Mouse (Mus musculus) adrenal gland, postnatal 14 days (tissue): ENCODE results near the gene Elmo1. TPM values are rescaled to one million over a fixed set of nuclear protein-coding genes. Genes with fewer than 3 reads are reported as not detected.

Experiments
- DNase-seq: peaks from one replicate; pipeline ENCODE4 v3.0.0; 2021; ENCODE audit warnings: mixed read lengths
- total RNA-seq: library from RNA; stranded (reverse); gene quantifications from 2 replicates; pipeline ENCODE4 v1.2.3, GENCODE M21; 2021

The Elmo1 gene
- total RNA-seq, 1 experiment from 2014 or later: 19.2 TPM

GRCm38 (mm10) chr13:20207126-20207525, 116.7 kb downstream of the Elmo1 start:
- no peak for DNase-seq

DNA sequence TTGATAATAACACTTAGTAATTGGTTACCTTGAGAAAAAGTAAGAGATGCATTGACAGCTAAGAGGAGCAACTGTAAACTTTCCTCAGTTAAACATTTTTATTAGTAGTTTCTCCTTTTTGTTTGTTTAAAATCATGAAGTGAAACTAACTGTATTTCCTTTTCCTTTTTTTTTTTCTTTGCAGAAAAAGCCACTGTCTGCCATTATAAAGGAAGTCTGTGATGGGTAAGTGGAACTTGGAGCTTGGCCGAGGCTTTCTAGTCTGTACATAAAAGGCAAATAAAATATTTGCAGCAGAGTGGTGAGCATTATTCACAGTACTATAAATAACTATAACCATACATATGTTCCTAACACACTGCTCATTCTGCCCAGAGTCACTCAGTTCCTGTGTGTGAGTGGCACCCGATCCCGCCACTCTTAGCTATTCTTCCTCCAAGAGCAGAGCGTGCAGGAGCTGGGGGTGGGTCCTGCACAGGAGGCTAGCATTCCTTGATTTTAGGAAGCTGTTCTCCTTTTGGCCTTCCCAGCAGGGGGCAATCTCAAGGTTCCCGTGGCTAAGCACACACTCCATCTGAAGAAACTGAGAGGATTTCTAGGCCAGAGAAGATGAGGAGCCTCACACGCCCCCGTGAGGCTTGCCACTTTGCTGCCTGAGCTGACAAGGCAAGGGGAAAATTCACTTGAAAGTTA, 117.7 kb downstream of the Elmo1 start:
- DNase-seq: no peak

DNA sequence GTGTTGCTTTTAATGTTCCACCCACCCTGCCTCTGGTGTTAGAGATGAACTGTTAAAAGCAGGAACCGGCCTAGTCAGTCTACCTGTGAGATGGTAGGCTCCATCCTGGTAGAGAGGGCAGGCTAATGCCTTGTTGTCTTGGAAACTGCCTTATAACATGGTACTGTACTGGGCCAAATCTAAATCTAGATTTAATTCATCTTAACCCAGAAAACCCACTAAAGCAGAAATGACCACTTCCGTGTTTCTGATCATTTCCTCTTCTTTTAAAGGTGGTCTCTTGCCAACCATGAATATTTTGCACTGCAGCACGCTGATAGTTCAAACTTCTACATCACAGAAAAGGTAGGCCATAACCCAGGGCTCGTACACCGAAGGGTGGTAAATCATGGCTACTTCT, 118.5 kb downstream of the Elmo1 start:
- DNase-seq: no peak

DNA sequence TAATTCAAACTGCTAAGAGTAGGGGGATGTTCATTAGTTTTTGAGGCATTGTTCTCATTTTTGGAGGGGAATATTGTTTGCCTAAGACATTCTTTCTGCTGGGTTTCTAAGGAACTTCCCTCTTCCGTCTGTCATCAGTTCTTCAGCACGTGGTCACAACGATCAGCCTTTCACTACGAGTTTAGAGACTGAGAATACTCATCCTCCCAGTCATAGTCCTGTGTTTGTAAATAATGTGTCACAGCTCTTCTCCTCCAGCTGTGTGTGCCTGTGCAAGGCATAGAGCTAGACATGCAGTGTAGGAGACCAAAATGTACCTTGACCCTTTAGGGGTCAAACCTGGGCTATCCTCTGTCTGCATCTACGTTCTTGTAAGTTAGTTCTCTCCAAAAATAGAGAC, 121.4 kb downstream of the Elmo1 start:
- DNase-seq: no peak

DNA sequence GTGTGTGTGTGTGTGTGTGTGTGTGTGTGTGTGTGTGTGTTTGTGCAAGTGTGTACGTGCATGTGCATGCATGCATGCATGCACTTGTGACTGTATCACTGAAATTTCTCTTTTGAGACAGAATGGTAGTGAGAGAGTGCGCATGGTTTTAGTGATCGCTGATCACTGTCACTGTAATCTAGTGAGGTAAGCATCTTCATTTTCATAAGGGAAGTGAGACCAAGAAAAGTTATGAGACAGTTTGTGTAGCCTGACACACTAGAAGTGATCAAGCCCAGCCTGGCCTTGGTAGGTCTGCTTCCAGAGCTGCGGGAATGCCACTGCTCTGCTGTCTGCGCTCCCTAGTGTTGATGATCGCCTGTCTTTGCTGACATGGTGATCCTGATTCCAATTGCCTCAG, 122.3 kb downstream of the Elmo1 start:
- DNase-seq: no peak

DNA sequence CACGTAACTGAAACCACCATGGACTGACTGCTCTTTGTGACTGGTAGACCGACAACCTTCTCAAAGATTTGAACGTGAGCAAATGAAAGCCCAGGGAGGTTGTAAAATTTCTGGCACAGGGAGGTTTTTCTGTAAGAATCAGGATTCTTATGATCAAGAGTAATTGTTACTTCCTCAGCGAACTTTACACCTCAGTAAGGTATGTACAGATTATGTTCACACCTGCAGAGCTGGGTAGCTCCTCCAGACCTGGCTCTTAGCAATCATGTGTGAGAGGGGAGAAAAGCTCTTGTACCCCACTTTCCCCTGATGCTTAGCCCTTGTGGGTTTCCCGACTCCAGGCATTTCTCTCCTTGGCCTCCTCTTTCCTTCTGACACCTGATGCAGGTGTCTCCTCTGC, 123.5 kb downstream of the Elmo1 start:
- no peak for DNase-seq

DNA sequence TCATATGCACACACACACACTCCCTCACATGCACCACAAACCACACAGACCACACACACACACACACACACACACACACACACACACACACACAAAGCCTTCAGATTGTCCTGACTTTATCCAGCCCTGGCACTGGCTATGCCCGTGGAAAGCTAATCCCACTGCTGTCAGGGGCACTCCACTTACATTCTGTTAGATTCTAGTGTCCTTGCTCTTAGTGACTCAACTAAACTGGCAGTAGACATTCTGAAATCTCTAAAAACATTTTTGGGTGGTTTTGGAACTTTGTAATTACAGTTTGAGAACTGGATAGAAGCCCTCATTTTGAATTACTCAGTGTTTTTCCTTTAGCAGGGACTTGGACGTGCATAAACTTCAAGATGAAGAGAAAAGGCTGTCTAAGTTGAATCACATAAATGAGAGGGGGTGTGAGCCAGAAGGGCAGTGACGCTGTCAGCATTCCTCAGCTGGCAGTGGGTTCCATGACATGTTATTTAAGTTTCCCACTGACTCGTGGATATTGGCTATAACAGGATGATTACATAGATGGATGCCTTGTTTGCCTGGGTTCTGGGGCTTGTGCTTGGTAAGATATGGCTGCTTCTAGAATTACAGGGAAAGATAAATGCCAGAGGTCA, 127.2 kb downstream of the Elmo1 start:
- DNase-seq: peak; percentile 56

- no peak for DNase-seq
Observed at GRCm38 (mm10) chr13:20218126-20218525, 127.7 kb downstream of the Elmo1 start.

DNA sequence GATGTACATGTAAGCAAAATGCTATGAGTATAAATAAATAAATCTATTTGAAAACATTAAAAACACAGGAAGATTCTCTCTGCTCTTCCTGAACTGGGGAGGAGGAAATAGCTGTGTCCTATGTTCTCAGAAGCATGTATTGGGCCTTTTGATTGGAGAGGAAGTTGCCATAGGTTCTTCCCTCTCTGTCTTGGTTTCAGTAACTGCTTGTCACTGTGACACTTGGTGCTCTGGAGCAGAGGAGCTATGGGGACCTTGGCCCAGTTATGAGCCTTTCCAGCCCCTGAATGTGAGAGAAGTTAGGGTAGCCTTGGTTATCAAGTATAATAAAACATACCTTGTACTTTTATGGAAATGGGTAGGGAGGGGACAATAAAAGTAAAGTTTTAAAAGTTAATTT, 130.0 kb downstream of the Elmo1 start:
- DNase-seq: no peak

DNA sequence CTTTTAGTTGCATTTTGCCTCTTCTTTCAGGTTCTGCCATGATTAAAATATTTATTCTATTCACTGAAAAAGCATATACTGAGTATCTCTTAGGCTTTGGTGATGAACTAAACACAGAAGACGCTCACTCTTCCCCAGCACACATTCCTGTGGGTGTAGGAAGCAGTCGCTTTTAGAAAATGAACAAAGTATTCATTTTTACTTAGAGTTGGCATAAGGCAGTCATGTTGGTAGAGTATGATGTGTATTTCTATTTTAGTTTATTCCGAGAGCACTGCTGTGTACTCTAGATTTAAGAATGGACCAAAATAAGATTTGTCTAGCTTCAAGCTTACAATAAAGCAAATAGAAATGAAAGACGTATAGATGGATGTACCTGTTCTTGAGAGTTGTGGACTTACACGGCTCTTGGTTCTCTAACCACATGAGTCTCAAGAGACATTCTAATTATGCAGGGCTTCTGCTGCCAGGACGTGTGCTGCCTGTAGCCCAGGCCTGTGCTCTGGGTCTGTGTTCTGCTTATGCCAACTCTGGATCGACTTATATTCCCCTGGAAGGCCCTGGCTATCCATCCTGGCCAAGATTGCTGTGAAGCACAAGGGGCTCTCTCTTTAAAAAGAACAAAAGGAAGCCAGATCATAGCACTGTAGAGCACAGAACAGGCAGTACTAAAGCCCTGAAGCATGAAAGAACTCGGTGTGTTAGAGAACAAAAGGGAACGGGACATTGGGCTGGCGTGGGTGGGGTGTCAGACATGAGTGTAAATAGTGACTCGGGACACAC, 137.7 kb downstream of the Elmo1 start:
- no peak for DNase-seq

DNA sequence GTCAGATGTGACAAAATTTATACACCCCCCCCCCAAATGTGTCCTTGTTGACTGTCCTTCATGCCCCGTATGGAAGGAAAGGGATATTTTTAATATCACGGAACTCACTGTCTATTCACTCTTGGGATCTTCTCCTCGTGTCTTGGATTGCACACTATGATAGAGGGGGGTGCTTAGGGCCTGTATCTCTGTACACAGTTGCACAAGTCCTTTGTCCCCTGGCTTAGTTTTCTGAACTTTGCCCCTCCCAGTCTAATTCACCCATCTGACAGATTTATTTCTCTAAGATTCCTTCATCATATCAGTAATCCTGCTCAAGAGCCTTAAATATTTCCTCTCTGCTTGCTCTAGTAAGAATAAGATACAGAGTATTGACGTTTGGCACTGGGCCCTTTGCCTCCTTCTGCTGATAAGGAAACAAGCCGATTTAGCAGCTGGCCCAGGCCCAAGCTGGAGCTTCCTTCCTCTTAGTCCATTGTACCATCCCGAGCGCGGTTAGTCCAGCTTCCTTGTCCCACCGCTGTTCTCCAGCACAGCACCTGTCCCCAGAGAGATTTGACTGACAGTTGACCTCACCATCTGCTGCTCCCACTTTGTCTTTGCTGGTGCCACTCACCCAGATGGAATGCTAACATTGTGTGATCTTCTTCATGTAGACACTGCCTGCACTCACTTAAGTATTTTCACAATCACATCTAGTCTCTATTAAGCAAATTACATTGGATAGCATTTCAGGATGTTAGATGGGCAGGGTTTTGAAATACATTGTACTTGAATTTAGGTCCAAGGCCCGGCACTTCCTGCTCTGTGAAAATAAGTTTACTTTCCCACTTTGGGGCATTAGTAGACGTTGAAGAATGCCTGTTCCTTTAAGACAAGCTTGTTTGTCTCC, 141.7 kb downstream of the Elmo1 start:
- peak; percentile 79 for DNase-seq

DNA sequence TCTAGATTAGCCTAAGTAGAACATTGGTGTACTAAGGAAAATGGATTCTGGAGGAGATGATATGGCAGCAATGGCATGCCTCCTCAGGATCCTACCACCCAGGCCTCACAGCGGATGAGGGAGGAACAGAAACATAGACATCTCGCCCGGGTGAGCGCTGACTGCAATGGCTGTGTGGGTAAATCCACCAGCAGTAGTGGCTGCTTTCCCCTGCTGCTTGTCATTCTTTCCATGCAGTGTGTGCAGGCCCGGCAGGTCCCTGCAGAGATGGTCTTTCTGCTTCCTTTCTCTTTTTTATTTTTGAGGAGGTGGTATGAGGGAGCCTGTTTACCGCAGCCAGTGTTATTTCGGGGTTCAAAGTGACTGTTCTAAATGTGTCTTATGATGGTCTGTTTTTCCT, 143.3 kb downstream of the Elmo1 start:
- no peak for DNase-seq

- DNase-seq: no peak
Observed at GRCm38 (mm10) chr13:20237615-20238014, 147.2 kb downstream of the Elmo1 start.

DNA sequence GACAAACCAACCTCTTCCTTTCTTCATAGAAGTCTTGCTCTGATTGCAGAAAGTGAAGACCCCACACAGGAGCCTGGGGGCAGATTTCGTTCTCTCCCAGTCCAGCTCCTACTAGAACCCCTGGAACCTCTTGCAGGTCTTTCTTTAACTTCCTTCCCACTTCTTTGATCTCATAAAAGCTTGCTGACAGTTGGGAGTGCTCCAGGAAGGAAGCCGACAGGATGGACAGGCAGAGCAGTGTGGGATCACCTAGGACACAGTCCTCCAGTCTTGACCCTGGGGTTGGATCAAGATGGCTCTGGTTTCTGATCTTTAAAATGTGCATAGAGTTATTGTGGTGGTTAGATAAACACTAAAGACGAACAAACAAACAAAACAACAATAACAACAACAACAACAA, 147.8 kb downstream of the Elmo1 start:
- no peak for DNase-seq

DNA sequence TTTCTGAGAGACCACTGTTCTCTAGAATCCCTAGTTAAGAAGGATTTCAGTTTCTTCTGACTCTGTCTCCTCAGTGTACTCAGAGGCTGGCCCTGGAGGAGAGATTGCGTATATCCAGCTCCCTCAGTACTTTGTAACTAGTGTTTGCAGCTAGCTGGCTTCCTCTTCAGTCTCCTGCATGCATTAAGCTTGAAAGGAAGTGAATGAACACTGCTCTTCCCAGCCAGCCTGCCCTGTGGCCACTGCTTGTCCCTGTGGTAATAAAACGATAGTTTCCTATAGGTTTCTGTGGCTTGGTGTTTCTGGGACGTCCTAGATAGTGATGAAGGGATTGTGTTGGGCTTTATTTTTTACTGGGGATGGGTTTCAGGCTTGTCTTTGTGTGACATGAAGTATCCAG, 148.3 kb downstream of the Elmo1 start:
- DNase-seq: no peak

DNA sequence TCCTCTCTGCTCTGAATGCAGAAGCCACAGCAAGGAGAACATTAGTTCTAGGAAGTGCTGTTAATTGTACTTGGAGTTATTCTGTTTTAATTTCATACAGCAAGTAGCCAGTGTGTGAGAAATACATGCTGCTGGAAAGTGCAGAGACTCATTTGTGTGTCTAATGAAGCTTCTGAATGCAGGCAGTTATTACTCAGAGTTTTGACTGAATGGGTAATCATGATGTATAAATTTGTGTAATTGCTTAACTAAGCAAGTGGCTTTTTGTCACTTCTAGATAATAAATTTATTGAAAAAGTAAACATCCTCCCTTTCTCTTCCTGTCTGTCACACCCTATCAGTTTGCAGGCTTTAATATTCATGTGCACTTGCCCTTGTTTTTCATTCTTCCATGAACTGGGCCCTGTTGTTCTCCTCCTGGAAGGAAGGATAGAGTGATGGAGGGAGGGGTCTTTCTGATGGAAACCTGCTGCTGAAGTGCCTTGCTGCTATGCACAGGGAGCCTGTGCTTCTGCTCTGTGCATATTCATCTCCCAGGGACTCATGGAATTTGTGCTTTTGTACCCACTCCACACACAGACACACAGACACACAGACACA, 159.8 kb downstream of the Elmo1 start:
- DNase-seq: no peak

GRCm38 (mm10) chr13:20254911-20255310, 164.5 kb downstream of the Elmo1 start:
- no peak for DNase-seq

GRCm38 (mm10) chr13:20255380-20255779, 165.0 kb downstream of the Elmo1 start:
- DNase-seq: no peak

DNA sequence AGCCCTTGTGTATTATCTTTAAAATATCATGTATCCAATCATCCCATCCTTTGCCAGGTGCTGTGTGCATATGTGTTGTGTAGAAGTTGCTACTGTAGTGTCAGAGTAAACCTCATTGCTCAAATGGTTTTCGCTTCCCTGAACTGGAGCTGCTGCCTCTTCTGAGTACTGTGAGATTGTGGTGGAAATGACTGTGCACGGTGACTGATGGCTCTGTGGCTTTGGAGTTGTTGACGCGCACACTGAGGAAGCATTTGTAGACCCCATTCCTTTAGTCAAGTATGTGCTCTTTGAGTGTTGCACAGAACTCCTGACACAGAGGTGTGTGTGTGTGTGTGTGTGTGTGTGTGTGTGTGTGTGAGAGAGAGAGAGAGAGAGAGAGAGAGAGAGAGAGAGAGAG, 166.2 kb downstream of the Elmo1 start:
- DNase-seq: no peak

DNA sequence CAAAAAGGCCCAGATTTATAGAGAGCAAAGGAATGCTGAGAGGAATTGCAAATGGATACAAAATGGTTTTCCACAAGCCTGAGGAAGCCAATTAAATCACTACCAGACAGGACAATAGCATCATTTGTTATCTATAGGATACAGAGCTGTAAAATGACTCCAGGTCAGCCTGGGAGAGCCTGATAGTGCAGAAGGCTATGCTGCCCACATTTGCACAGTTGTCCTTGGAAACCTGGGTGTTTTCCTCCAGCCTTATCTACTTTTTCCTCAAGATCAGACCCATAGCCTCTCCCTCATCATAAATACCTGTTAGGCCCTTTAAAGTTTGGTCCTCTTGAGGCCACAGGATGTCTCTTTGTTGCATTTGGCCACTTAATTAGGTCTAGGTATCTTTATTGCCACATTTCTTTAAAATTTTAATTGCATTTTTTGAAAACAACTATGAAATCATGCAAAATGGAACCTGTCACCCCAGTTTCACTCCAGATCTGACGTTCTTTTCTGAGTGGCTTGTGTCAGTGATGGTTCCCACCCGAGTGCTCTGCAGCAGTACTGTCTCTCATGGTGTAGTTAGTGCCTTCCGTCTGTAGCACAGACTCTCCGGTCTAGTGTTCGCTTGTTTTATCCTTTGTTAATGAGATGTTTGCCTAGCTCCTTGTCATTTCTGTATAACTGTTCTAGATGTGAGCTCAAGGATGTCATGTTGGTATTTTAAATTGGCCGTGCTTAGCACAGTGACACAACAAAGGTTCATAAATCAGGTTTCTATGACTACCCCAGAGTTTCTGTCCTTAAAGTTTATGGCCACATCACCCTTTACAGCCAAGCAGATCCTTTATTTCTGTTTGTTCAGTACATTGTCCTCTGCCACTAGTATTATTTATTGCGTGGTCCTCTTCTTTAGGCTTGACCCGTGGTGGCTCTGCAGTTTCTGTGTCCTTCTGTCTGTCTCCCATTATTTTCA, 167.4 kb downstream of the Elmo1 start:
- no peak for DNase-seq

- no peak for DNase-seq
Observed at GRCm38 (mm10) chr13:20263173-20263572, 172.8 kb downstream of the Elmo1 start.
